Mouse (Mus musculus): ENCODE results near the gene Ear1. TPM values are rescaled to one million over a fixed set of nuclear protein-coding genes. Genes with fewer than 3 reads are reported as not detected.
"Not testable (repeated sequence)": the region's sequence is repeated elsewhere in the genome, so short reads cannot be mapped to it uniquely, and the experiment has no call there.

The Ear1 gene
- polyA plus RNA-seq, 1 experiment, result 22.3 TPM

GRCm38 (mm10) chr14:43796069-43796904, 79.0 kb downstream of the Ear1 start:
- 23% methylated on average over 14 of the region's 14 CpGs for WGBS
- Histone ChIP-seq H3K4me3 (replicated peaks; ENCODE audit: control insufficient read depth, low read depth, low read length) (no peak overlapping the region), H3K27ac (ENCODE audit: control insufficient read depth, insufficient read depth, low read depth, low read length, poor library complexity) (no peak overlapping the region), H3K4me1 (ENCODE audit: control insufficient read depth, insufficient read depth, low read length) (no peaks in the 10 kb centered on the region)
- TF ChIP-seq POLR2A (IDR thresholded peaks at IDR 0.05; ENCODE audit: borderline replicate concordance, control insufficient read depth, low read depth, low read length), result no peak
- no peak for TF ChIP-seq CTCF (IDR thresholded peaks at IDR 0.05; ENCODE audit: control insufficient read depth, insufficient read depth, low read length)

DNA sequence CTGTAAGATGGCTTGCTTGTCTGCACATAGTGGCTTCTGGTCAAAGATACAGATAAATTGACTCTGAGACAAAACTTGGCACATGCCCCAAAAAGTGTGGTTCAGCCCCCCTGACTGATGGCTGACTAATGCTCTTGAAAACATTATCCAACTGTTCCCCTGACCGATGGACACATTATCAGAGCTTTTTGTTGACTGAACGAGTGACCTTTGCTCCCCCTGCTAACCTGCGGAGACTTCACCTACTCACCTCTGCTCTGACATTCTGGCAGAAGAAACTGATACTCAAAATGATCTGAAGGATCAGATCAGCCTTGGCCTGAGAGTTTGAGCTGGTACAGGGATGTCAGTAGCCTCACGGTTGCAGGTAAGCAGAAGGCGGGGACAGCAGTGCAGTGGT, 81.5 kb downstream of the Ear1 start:
- H3K4me1 ChIP-seq (ENCODE audit: control insufficient read depth, insufficient read depth, low read length); H3K27ac ChIP-seq (ENCODE audit: control insufficient read depth, insufficient read depth, low read depth, low read length, poor library complexity); H3K4me3 ChIP-seq (replicated peaks; ENCODE audit: control insufficient read depth, low read depth, low read length): not testable (repeated sequence)
- 81% methylated on average over 5 of the region's 5 CpGs for WGBS

- WGBS, result 81% methylated on average over 3 of the region's 3 CpGs
- H3K4me3 ChIP-seq (replicated peaks; ENCODE audit: control insufficient read depth, low read depth, low read length); H3K27ac ChIP-seq (ENCODE audit: control insufficient read depth, insufficient read depth, low read depth, low read length, poor library complexity); H3K4me1 ChIP-seq (ENCODE audit: control insufficient read depth, insufficient read depth, low read length): not testable (repeated sequence)
These were observed 90.7 kb downstream of the Ear1 start, which contains the start of gene Gm8180 for GRCm38 (mm10) chr14:43784645-43785044. Gm8180 (minus strand) TSS chr14:43784745.

Other genes with a start within 250 kb of the Ear1 start
- gene Gm8165, start 198.3 kb downstream of the Ear1 start, polyA plus RNA-seq (2011; ENCODE audit: insufficient read depth, insufficient read length, low replicate concordance, missing spikeins), result not detected in 2 replicates
- 7.5 and 9.6 TPM in 2 replicates for gene Gm7324, start 177.7 kb downstream of the Ear1 start, polyA plus RNA-seq (2011; ENCODE audit: insufficient read depth, insufficient read length, low replicate concordance, missing spikeins)
- gene Gm16506, start 148.0 kb downstream of the Ear1 start, polyA plus RNA-seq (2011; ENCODE audit: insufficient read depth, insufficient read length, low replicate concordance, missing spikeins), result not detected in 2 replicates
- gene Gm6526, start 127.7 kb downstream of the Ear1 start, polyA plus RNA-seq (2011; ENCODE audit: insufficient read depth, insufficient read length, low replicate concordance, missing spikeins), result not detected in 2 replicates
- gene Gm8180, start 90.8 kb downstream of the Ear1 start, polyA plus RNA-seq (2011; ENCODE audit: insufficient read depth, insufficient read length, low replicate concordance, missing spikeins), result not detected in 2 replicates
- not detected in 2 replicates for gene Ear10, start 48.0 kb upstream of the Ear1 start, polyA plus RNA-seq (2011; ENCODE audit: insufficient read depth, insufficient read length, low replicate concordance, missing spikeins)
- 1.5 and 4.8 TPM in 2 replicates for gene Gm8113, start 49.9 kb upstream of the Ear1 start, polyA plus RNA-seq (2011; ENCODE audit: insufficient read depth, insufficient read length, low replicate concordance, missing spikeins)
- not detected in 2 replicates for gene Ang5, start 81.6 kb upstream of the Ear1 start, polyA plus RNA-seq (2011; ENCODE audit: insufficient read depth, insufficient read length, low replicate concordance, missing spikeins)
- gene Ang6, start 126.8 kb upstream of the Ear1 start, polyA plus RNA-seq (2011; ENCODE audit: insufficient read depth, insufficient read length, low replicate concordance, missing spikeins), result not detected in 2 replicates
- gene Ear2, start 227.1 kb upstream of the Ear1 start, polyA plus RNA-seq (2011; ENCODE audit: insufficient read depth, insufficient read length, low replicate concordance, missing spikeins), result 13.7 and 37.7 TPM in 2 replicates
- gene Gm3327, start 248.3 kb upstream of the Ear1 start, polyA plus RNA-seq (2011; ENCODE audit: insufficient read depth, insufficient read length, low replicate concordance, missing spikeins), result not detected in 2 replicates

All from bone marrow, adult 2 months (tissue).